Mouse (Mus musculus): ENCODE data around the gene Nptn.

- no peak for TF ChIP-seq POLR2A (IDR thresholded peaks at IDR 0.05; ENCODE audit: insufficient read depth, low read depth, low read length)
- TF ChIP-seq CTCF (IDR thresholded peaks at IDR 0.05; ENCODE audit: insufficient read depth, low read depth, low read length) = no peak
Observed at GRCm38 (mm10) chr9:58555685-58556414, 26.2 kb upstream of the Nptn start.

All from olfactory bulb, adult 2 months (tissue).